Mouse (Mus musculus) G1E (cell line): ENCODE data around the gene Noxa1. TPM values are rescaled to one million over a fixed set of nuclear protein-coding genes. Genes with fewer than 3 reads are reported as not detected.

ENCODE experiments used
- ATAC-seq: 2 replicates; pipeline ENCODE4 v1.8.0; 2016; ENCODE audit warnings: mild to moderate bottlenecking; ENCODE audit not compliant: insufficient number of reproducible peaks, poor library complexity, low FRiP score, severe bottlenecking; ENCODE audit errors: extremely low read depth
- DNase-seq: peaks from one replicate; pipeline ENCODE4 v3.0.0; 2012; ENCODE audit warnings: low spot score
- H3K27me3 ChIP-seq: 2 replicates; pipeline ENCODE4 v1.6.1; 2012; ENCODE audit warnings: mild to moderate bottlenecking, low read length, inconsistent platforms; ENCODE audit not compliant: insufficient read depth
- H3K36me3 ChIP-seq: replicated peaks from 2 replicates; pipeline ENCODE3; 2012; ENCODE audit warnings: mild to moderate bottlenecking, inconsistent platforms
- H3K4me1 ChIP-seq: 2 replicates; pipeline ENCODE4 v1.6.1; 2012; ENCODE audit warnings: low read depth, low read length, inconsistent platforms, mixed read lengths; ENCODE audit not compliant: insufficient read depth
- H3K4me3 ChIP-seq: 2 replicates; pipeline ENCODE4 v1.5.1; 2012; ENCODE audit warnings: low read depth, mild to moderate bottlenecking, inconsistent platforms, low read length, moderate library complexity, mixed read lengths
- H3K9me3 ChIP-seq: replicated peaks from 2 replicates; pipeline ENCODE4 v1.6.1; 2012; ENCODE audit warnings: inconsistent platforms
- CTCF ChIP-seq: IDR thresholded peaks from 2 replicates; pipeline ENCODE4 v1.5.1; 2012; ENCODE audit warnings: low read depth, low read length, inconsistent platforms, mixed read lengths
- GATA1 ChIP-seq: IDR thresholded peaks from 2 replicates; pipeline ENCODE4 v1.6.1; 2012; ENCODE audit warnings: borderline replicate concordance, low read length, inconsistent platforms, mixed read lengths
- GATA2 ChIP-seq: IDR thresholded peaks from 2 replicates; pipeline ENCODE4 v1.6.1; 2012; ENCODE audit warnings: low read depth, low read length, inconsistent platforms, borderline replicate concordance
- POLR2AphosphoS5 ChIP-seq: IDR thresholded peaks from 2 replicates; pipeline ENCODE4 v1.6.1; 2012; ENCODE audit warnings: low read depth, low read length, inconsistent platforms; ENCODE audit not compliant: insufficient replicate concordance
- TAL1 ChIP-seq: conservative IDR thresholded peaks from 2 replicates; pipeline ENCODE4 v1.6.1; 2012; ENCODE audit warnings: low read depth, low read length, inconsistent platforms, mixed read lengths
- polyA plus RNA-seq: library from polyadenylated mRNA; stranded (reverse); fragments of >175 nt; gene quantifications from 2 replicates; pipeline ENCODE4 v1.2.3, GENCODE M21; 2012
- total RNA-seq, 2 experiments: library from RNA; stranded (forward) in 1 of 2; stranded (reverse) in 1 of 2; fragments of 200-1000 nt in 1 of 2; fragments of >200 nt in 1 of 2; fragmentation: Nextera tagmentation in 1 of 2; gene quantifications; 2 replicates each; pipeline ENCODE4 v1.2.3; 2014 to 2017

Noxa1 gene
- total and polyA plus RNA-seq, 3 experiments = 0.12 to 0.27 TPM; not detected in 1

DNA sequence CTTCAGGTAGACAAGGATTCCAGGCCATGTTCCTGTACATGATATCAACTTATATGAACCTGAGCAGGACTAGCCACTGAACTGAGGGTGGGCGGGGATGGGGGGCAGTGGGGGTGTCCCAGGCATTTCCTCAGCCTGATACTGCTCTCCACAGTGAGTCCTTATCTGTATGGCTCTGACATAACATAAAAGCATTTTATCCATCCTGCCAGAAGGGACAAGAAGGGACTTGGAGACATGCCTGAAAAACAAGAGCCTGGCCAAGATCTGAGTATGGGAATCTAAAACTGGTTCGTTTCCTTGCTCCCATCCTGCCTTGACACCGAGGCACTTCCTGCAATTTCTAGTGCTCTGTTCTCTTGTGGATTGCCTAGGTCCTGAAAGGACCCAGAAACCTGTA lies 11.1 kb upstream of the Noxa1 start:
- DNase-seq (no peak), ATAC-seq (no peak)
- H3K27me3 ChIP-seq = peaks cover 3% of the 10 kb centered on the region; the same call in 1 of the 2 replicates
- H3K4me1 ChIP-seq = peaks cover 62% of the 10 kb centered on the region
- no peaks in the 10 kb centered on the region for H3K36me3 ChIP-seq
- H3K4me3 ChIP-seq = no peak overlapping the region
- H3K9me3 ChIP-seq = no peaks in the 10 kb centered on the region
- TF ChIP-seq GATA2 (no peak), GATA1 (no peak), POLR2AphosphoS5 (no peak), TAL1 (no peak), CTCF (no peak)

DNA sequence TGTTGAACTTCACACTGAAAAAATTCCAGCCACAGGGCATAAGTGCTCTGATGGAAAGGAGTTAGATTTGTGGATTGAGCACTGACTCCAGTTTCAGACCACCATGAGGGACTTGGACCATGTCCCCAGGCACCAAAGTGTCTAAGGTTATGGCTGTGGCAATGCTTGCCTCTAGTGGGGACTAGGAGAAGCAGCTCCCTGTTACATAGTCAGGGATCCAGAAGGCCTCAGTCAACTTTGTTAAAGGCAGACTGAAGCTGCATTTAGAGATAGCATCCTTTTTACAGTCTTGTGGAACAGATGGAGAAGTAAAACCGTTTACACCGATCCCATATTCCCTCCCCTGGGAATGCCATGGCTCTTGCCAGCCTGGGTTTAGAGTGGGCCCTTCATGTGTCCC lies 9.2 kb upstream of the Noxa1 start:
- Histone ChIP-seq H3K27me3 (peaks cover 3% of the 10 kb centered on the region; the same call in 1 of the 2 replicates), H3K4me3 (no peak overlapping the region), H3K36me3 (no peaks in the 10 kb centered on the region), H3K4me1 (peaks cover 58% of the 10 kb centered on the region), H3K9me3 (no peaks in the 10 kb centered on the region)
- ATAC-seq (no peak), DNase-seq (no peak)
- TF ChIP-seq TAL1 = no peak
- no peak for TF ChIP-seq CTCF
- TF ChIP-seq GATA2 = no peak
- TF ChIP-seq POLR2AphosphoS5 = no peak
- TF ChIP-seq GATA1 = no peak

- no peak overlapping the region for H3K4me3 ChIP-seq
- peaks cover 20% of the 10 kb centered on the region for H3K27me3 ChIP-seq
- no peak for ATAC-seq
- peaks cover 44% of the 10 kb centered on the region for H3K4me1 ChIP-seq
- no peak for DNase-seq
- TF ChIP-seq POLR2AphosphoS5 = no peak
- no peak for TF ChIP-seq GATA2
- TF ChIP-seq GATA1 = no peak
- no peak for TF ChIP-seq TAL1
- TF ChIP-seq CTCF = no peak
- H3K36me3 ChIP-seq = no peaks in the 10 kb centered on the region
- no peaks in the 10 kb centered on the region for H3K9me3 ChIP-seq
Observed at GRCm38 (mm10) chr2:25099703-25100102, 4.8 kb upstream of the Noxa1 start.

- Histone ChIP-seq H3K4me1 (peaks cover 43% of the 10 kb centered on the region), H3K4me3 (no peak overlapping the region), H3K27me3 (peaks cover 28% of the 10 kb centered on the region), H3K36me3 (no peaks in the 10 kb centered on the region), H3K9me3 (no peaks in the 10 kb centered on the region)
- ATAC-seq (no peak; the same call in 1 of the 2 replicates), DNase-seq (peak; percentile 36)
- TF ChIP-seq POLR2AphosphoS5 = no peak
- TF ChIP-seq TAL1 = no peak
- TF ChIP-seq GATA1 = no peak
- TF ChIP-seq GATA2 = no peak
- no peak for TF ChIP-seq CTCF
Observed at GRCm38 (mm10) chr2:25098956-25099355, 4.0 kb upstream of the Noxa1 start.

DNA sequence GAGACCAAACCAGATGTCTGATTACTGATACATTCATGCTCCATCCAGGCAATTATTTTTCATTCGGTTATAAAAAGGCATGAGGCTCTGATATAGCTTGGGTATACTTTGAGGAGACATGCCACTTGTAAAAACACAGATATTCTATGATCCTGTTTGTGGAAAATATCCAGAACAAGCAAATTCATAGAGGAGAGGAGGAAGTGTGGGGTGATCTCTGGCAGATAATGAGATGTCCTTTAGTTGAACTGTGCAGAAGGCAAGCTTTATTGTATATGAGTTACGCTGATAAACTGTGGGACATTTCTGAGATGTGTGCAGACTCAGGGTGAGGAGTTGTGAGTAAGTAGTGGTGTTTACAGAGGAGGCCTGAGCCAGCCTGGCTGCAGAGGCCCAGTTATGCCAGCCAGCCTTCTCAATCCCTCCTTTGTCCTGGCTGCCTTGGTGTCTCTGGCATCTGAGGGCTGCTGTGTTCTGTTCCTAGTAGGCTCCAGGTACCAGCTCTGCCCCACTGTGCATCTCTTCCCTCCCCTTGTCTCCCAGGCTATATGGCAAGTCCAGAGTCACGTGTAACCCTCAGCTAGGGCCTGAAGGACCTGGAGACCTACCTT lies 3.2 kb upstream of the Noxa1 start:
- Histone ChIP-seq H3K9me3 (no peaks in the 10 kb centered on the region), H3K36me3 (no peaks in the 10 kb centered on the region), H3K4me1 (peaks cover 44% of the 10 kb centered on the region), H3K27me3 (peaks cover 33% of the 10 kb centered on the region), H3K4me3 (no peak overlapping the region)
- DNase-seq (no peak), ATAC-seq (peak; percentile 28; the same call in 1 of the 2 replicates)
- no peak for TF ChIP-seq GATA2
- no peak for TF ChIP-seq POLR2AphosphoS5
- no peak for TF ChIP-seq TAL1
- TF ChIP-seq CTCF = no peak
- no peak for TF ChIP-seq GATA1

DNA sequence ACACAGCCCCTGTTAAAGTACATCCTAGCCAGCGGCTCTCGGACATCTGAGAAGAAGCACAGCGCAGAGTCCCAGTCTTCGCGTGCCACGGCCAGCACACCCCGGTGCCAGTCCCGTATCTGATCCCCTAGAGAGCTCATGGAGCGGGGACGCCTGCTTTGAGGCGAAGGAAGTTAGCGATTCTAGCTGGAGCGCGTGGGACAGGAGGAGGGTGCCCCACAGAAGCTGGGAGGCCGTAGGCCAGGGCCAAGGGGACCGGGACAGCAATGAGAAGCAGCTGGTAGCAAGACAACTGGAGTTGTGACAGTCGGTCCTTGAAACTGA lies 202 bp downstream of the Noxa1 start:
- H3K36me3 ChIP-seq = no peaks in the 10 kb centered on the region
- no peaks in the 10 kb centered on the region for H3K9me3 ChIP-seq
- H3K4me1 ChIP-seq = peaks cover 33% of the 10 kb centered on the region
- ATAC-seq (no peak), DNase-seq (no peak)
- TF ChIP-seq CTCF (no peak), POLR2AphosphoS5 (no peak), GATA1 (no peak), TAL1 (no peak), GATA2 (no peak)
- peaks cover 58% of the 10 kb centered on the region for H3K27me3 ChIP-seq
- H3K4me3 ChIP-seq = no peak overlapping the region
